Mouse (Mus musculus) limb, embryonic 12.5 days (tissue): ENCODE results near the gene Wfikkn2. TPM values are rescaled to one million over a fixed set of nuclear protein-coding genes. Genes with fewer than 3 reads are reported as not detected.

Experiments used
- ATAC-seq: fragments of 200-750 bp; cut with Nextera tagmentation; 2 replicates; pipeline ENCODE4 v1.8.0; 2017; ENCODE audit warnings: low read depth, moderate TSS enrichment; ENCODE audit not compliant: insufficient number of reproducible peaks, insufficient read depth, low FRiP score, low TSS enrichment
- H3K27ac ChIP-seq: fragments of 300-500 bp; sonication (generic); 2 replicates; pipeline ENCODE4 v1.5.1; 2016; ENCODE audit warnings: mild to moderate bottlenecking, moderate library complexity
- H3K27me3 ChIP-seq: fragments of 300-500 bp; sonication (generic); 2 replicates; pipeline ENCODE4 v1.6.1; 2016; ENCODE audit warnings: mild to moderate bottlenecking, moderate library complexity
- H3K36me3 ChIP-seq: fragments of 300-500 bp; sonication (generic); 2 replicates; pipeline ENCODE4 v1.6.1; 2016; ENCODE audit warnings: mild to moderate bottlenecking, moderate library complexity
- H3K4me1 ChIP-seq: fragments of 300-500 bp; sonication (generic); replicated peaks from 2 replicates; pipeline ENCODE4 v1.6.1; 2016
- H3K4me2 ChIP-seq: fragments of 300-500 bp; sonication (generic); 2 replicates; pipeline ENCODE4 v1.6.1; 2016; ENCODE audit warnings: mild to moderate bottlenecking, moderate library complexity
- H3K4me3 ChIP-seq: fragments of 300-500 bp; sonication (generic); replicated peaks from 2 replicates; pipeline ENCODE4 v1.5.1; 2016; ENCODE audit warnings: mild to moderate bottlenecking
- H3K9ac ChIP-seq: fragments of 300-500 bp; sonication (generic); replicated peaks from 2 replicates; pipeline ENCODE4 v1.6.1; 2016; ENCODE audit warnings: mild to moderate bottlenecking, moderate library complexity
- H3K9me3 ChIP-seq: fragments of 300-500 bp; sonication (generic); 2 replicates; pipeline ENCODE4 v1.6.1; 2016; ENCODE audit warnings: mild to moderate bottlenecking, moderate library complexity
- WGBS: fragments of 180-500 bp; shearing (Covaris S2); methylation state at CpG from one replicate; pipeline ENCODE4 v1.1.7; 2016; 5-methylcytosine and 5-hydroxymethylcytosine counted together
- polyA plus RNA-seq: library from polyadenylated mRNA; unstranded; fragments of >200 nt; fragmentation: Nextera tagmentation; extraction: Ambion mirVana; gene quantifications from 2 replicates; pipeline ENCODE4 v1.2.1, GENCODE M21; 2016

Wfikkn2 gene
- polyA plus RNA-seq, 1 experiment from 2014 or later = 22.6 TPM

DNA sequence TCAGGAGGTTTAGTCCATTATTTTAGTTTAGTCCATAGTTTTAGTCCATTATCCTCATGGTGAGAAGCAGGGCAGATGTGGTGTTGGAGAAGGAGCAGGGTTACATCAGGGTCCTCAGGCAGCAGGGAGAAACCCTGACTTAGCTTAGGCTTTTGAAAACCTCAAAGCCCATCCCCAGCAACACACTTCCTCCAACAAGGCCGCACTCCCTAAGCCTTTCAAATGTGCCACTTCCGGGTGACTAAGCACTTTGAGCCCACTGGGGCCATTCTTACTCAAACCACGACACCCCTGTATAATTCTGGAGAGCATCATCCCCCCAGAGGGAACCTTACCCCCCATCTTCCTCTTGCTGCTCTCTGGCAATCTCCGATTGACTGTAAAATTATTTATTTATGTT, 14.0 kb upstream of the Wfikkn2 start:
- H3K4me1 ChIP-seq = peaks cover 12% of the 10 kb centered on the region
- no peak overlapping the region for H3K9ac ChIP-seq
- no peak overlapping the region for H3K4me3 ChIP-seq
- H3K27me3 ChIP-seq = no peaks in the 10 kb centered on the region
- WGBS = 74% methylated on average over 4 of the region's 4 CpGs
- no peak for ATAC-seq
- no peaks in the 10 kb centered on the region for H3K9me3 ChIP-seq
- no peaks in the 10 kb centered on the region for H3K36me3 ChIP-seq
- no peak overlapping the region for H3K4me2 ChIP-seq
- H3K27ac ChIP-seq = no peak overlapping the region

DNA sequence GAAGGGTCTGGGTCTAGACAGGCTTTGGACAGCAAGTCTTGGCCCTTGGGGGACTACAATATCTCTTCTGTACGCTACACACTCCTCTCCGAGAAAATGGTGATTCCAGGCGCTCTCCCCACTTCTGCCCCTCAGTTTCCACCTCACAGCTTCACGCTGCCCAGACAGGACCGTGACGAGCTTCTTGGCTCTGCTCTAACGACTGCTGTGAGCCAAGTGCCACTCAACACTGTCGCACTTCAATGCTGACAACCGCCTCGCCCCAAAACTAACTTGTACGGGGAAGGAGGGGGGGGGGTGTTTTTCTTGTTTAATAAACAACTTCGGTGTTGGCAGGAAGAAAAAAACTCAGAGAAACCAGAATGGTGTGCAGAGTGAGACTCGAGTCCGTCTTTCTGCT, 12.2 kb upstream of the Wfikkn2 start:
- 71% methylated on average over 14 of the region's 14 CpGs for WGBS
- Histone ChIP-seq H3K27me3 (no peaks in the 10 kb centered on the region), H3K4me1 (peaks cover 8% of the 10 kb centered on the region), H3K4me2 (no peak overlapping the region), H3K27ac (no peak overlapping the region), H3K4me3 (no peak overlapping the region), H3K9me3 (no peaks in the 10 kb centered on the region), H3K9ac (no peak overlapping the region), H3K36me3 (no peaks in the 10 kb centered on the region)
- ATAC-seq = no peak

- Histone ChIP-seq H3K9me3 (no peaks in the 10 kb centered on the region), H3K4me3 (no peak overlapping the region), H3K4me2 (no peak overlapping the region), H3K36me3 (no peaks in the 10 kb centered on the region), H3K9ac (no peak overlapping the region), H3K4me1 (peaks cover 8% of the 10 kb centered on the region), H3K27me3 (no peaks in the 10 kb centered on the region), H3K27ac (no peak overlapping the region)
- 71% methylated on average over 5 of the region's 5 CpGs for WGBS
- ATAC-seq = no peak
These were observed 9.9 kb upstream of the Wfikkn2 start for GRCm38 (mm10) chr11:94255733-94256132.

DNA sequence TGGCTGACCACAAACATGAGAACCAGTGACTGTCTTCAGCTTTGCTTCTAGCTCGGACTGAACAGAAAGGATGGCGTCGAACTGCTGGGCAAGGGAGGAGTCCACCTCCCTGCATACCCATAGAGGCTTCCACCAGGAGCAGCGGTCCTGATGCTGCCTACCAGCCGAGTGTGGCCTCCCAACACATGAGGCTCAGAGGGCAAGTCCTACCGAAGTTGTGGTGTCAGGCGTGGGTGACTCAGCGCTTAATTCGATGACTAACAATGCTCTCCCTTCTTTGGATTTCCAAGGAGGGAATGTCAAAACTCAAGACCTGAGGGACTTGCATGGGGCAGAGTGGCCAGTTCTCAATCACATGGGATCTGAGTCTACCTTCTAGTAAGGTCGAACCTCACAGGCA, 7.9 kb upstream of the Wfikkn2 start:
- 89% methylated on average over 10 of the region's 10 CpGs for WGBS
- Histone ChIP-seq H3K4me1 (peaks cover 8% of the 10 kb centered on the region), H3K4me3 (no peak overlapping the region), H3K27me3 (no peaks in the 10 kb centered on the region), H3K4me2 (no peak overlapping the region), H3K9me3 (no peaks in the 10 kb centered on the region), H3K27ac (no peak overlapping the region), H3K9ac (no peak overlapping the region), H3K36me3 (no peaks in the 10 kb centered on the region)
- no peak for ATAC-seq

DNA sequence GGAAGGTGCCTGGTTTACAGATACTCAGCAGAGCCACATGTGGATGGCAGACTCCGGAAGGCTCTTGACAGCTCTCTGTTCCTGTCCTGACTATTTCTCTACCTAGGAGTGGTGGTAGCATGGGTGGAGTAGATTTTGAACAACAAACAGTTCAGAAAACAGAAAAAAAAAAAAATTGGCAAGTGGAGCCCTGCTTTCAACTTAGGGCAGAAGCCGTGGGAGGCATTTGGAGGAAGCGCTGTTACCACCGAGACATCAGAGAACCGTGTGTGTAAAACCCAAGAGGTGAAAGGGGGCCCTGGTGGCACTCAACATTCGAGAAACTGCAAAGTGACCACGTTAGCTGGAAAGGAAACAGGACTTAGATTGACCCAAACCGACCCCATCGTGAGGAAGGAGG, 7.4 kb upstream of the Wfikkn2 start:
- no peaks in the 10 kb centered on the region for H3K27me3 ChIP-seq
- WGBS = 76% methylated on average over 9 of the region's 9 CpGs
- H3K4me1 ChIP-seq = peaks cover 14% of the 10 kb centered on the region
- no peak overlapping the region for H3K4me2 ChIP-seq
- ATAC-seq = no peak
- no peaks in the 10 kb centered on the region for H3K36me3 ChIP-seq
- H3K4me3 ChIP-seq = no peak overlapping the region
- peak overlapping the region; percentile 35; the same call in 1 of the 2 replicates for H3K27ac ChIP-seq
- no peaks in the 10 kb centered on the region for H3K9me3 ChIP-seq
- H3K9ac ChIP-seq = no peak overlapping the region

DNA sequence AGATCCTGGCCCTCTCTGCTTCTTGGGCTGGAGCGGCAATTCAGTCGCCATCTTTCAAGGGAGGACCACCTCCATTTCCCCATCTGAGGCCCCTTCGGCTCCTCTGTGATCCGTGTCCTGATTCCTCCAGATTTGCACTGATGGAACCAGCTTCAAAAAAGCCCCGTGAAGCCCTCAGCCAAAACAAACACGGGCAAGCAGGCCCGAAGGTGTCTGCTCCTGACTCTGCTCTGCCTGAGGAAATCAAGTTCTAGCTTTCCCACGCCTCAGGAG, 920 bp upstream of the Wfikkn2 start:
- Histone ChIP-seq H3K36me3 (no peaks in the 10 kb centered on the region), H3K27me3 (no peaks in the 10 kb centered on the region), H3K27ac (peak overlapping the region; percentile 99), H3K4me3 (no peak overlapping the region), H3K9ac (0 out of 2 replicates have a peak overlapping the region, but pooled peaks have one; percentile 31), H3K4me2 (peak overlapping the region; percentile 59), H3K9me3 (no peaks in the 10 kb centered on the region), H3K4me1 (peaks cover 67% of the 10 kb centered on the region)
- ATAC-seq = 0 out of 2 replicates have a peak, but pooled peaks have one; percentile 0
- WGBS = 24% methylated on average over 8 of the region's 8 CpGs

GRCm38 (mm10) chr11:94244385-94244784, 1.4 kb downstream of the Wfikkn2 start:
- no peak overlapping the region for H3K4me3 ChIP-seq
- no peaks in the 10 kb centered on the region for H3K27me3 ChIP-seq
- no peaks in the 10 kb centered on the region for H3K9me3 ChIP-seq
- peaks cover 84% of the 10 kb centered on the region for H3K4me1 ChIP-seq
- no peaks in the 10 kb centered on the region for H3K36me3 ChIP-seq
- no peak overlapping the region for H3K9ac ChIP-seq
- no peak for ATAC-seq
- WGBS = 53% methylated on average over 9 of the region's 9 CpGs
- peak overlapping the region; percentile 99 for H3K27ac ChIP-seq
- H3K4me2 ChIP-seq = peak overlapping the region; percentile 59; the same call in 1 of the 2 replicates

DNA sequence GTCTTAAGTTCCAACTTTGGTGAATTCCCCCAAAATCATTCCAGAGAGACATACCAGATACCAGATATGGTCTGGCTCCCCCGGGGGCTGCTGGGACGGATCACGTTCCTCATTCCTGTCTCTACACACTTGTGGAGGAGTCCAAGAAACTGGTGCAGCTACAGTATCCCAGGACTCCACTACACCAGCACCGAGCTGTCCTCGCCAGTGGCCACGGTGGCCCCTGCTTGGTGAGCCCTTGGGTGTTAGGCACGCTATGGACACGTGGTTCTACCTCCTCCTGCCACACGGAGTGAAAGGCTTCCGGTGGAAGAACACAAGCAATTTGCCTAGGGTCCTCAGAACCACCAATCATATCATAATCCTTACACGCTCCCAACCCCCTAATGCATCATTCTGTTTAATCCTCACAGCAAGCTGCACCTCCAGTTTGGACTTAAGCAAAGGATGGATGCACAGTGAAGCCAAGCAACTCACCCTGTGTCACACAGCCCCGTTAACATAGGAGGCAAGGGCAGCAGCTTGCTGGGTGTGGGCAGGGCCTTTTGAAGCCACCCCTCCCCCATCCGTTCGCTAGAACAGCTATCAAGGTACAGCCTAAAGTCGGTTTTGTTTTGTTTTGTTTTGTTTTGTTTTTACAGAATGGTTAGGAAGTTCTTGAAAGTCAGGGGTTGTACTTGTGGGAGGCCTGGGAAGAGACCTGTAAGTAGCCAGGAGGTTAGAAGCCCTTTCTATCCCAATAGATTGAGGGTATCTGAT, 2.2 kb downstream of the Wfikkn2 start:
- peak overlapping the region; percentile 30 for H3K4me3 ChIP-seq
- H3K36me3 ChIP-seq = peaks cover 3% of the 10 kb centered on the region; the same call in 1 of the 2 replicates
- peak overlapping the region; percentile 99 for H3K27ac ChIP-seq
- no peak for ATAC-seq
- H3K4me2 ChIP-seq = peak overlapping the region; percentile 59
- 24% methylated on average over 15 of the region's 15 CpGs for WGBS
- H3K9ac ChIP-seq = peak overlapping the region; percentile 42; the same call in 1 of the 2 replicates
- no peaks in the 10 kb centered on the region for H3K27me3 ChIP-seq
- H3K9me3 ChIP-seq = no peaks in the 10 kb centered on the region
- H3K4me1 ChIP-seq = peaks cover 87% of the 10 kb centered on the region

GRCm38 (mm10) chr11:94242760-94243421, 2.9 kb downstream of the Wfikkn2 start:
- under 1% methylated on average over 29 of the region's 29 CpGs for WGBS
- H3K9me3 ChIP-seq = no peaks in the 10 kb centered on the region
- H3K9ac ChIP-seq = peak overlapping the region; percentile 42; the same call in 1 of the 2 replicates
- peaks cover 10% of the 10 kb centered on the region for H3K36me3 ChIP-seq
- peak overlapping the region; percentile 30 for H3K4me3 ChIP-seq
- H3K27me3 ChIP-seq = no peaks in the 10 kb centered on the region
- peak overlapping the region; percentile 59 for H3K4me2 ChIP-seq
- peaks cover 81% of the 10 kb centered on the region for H3K4me1 ChIP-seq
- H3K27ac ChIP-seq = peak overlapping the region; percentile 99
- peak; percentile 44 for ATAC-seq

GRCm38 (mm10) chr11:94239706-94240105, 6.1 kb downstream of the Wfikkn2 start:
- Histone ChIP-seq H3K4me1 (peaks cover 50% of the 10 kb centered on the region), H3K27ac (0 out of 2 replicates have a peak overlapping the region, but pooled peaks have one; percentile 56)

GRCm38 (mm10) chr11:94238786-94239185, 7.0 kb downstream of the Wfikkn2 start:
- H3K9me3 ChIP-seq = no peaks in the 10 kb centered on the region
- peaks cover 24% of the 10 kb centered on the region for H3K36me3 ChIP-seq
- no peak overlapping the region for H3K4me2 ChIP-seq
- no peak overlapping the region for H3K9ac ChIP-seq
- H3K4me3 ChIP-seq = no peak overlapping the region
- WGBS = 86% methylated on average over 8 of the region's 8 CpGs
- no peak for ATAC-seq
- no peak overlapping the region for H3K27ac ChIP-seq
- peaks cover 41% of the 10 kb centered on the region for H3K4me1 ChIP-seq
- H3K27me3 ChIP-seq = no peaks in the 10 kb centered on the region

More at GRCm38 (mm10) chr11:94239706-94240105, 6.1 kb downstream of the Wfikkn2 start:
- H3K36me3 ChIP-seq = peaks cover 22% of the 10 kb centered on the region
- H3K4me3 ChIP-seq = 0 out of 2 replicates have a peak overlapping the region, but pooled peaks have one; percentile 7
- no peaks in the 10 kb centered on the region for H3K27me3 ChIP-seq
- no peak for ATAC-seq
- 0 out of 2 replicates have a peak overlapping the region, but pooled peaks have one; percentile 3 for H3K9ac ChIP-seq
- peak overlapping the region; percentile 35 for H3K4me2 ChIP-seq
- 34% methylated on average over 9 of the region's 9 CpGs for WGBS
- no peaks in the 10 kb centered on the region for H3K9me3 ChIP-seq
